Mouse (Mus musculus) intestine, postnatal 0 days (tissue): ENCODE measurements around the gene Camta1. TPM values are rescaled to one million over a fixed set of nuclear protein-coding genes. Genes with fewer than 3 reads are reported as not detected.
A peak's percentile ranks its signal among the peaks of the same experiment; 100 is the strongest.

Source experiments
- ATAC-seq: fragments of 200-750 bp; cut with Nextera tagmentation; 2 replicates; pipeline ENCODE4 v1.8.0; 2017; ENCODE audit warnings: mild to moderate bottlenecking, moderate TSS enrichment, moderate library complexity
- H3K27ac ChIP-seq: fragments of 300-500 bp; sonication (generic); 2 replicates; pipeline ENCODE4 v1.5.1; 2014; ENCODE audit warnings: mild to moderate bottlenecking, low read depth, low read length, moderate library complexity
- H3K27me3 ChIP-seq: fragments of 300-500 bp; sonication (generic); replicated peaks from 2 replicates; pipeline ENCODE4 v1.6.1; 2014; ENCODE audit warnings: low read length, mixed read lengths; ENCODE audit not compliant: control insufficient read depth, insufficient read depth
- H3K36me3 ChIP-seq: fragments of 300-500 bp; sonication (generic); 2 replicates; pipeline ENCODE4 v1.6.1; 2014; ENCODE audit warnings: mild to moderate bottlenecking, moderate library complexity; ENCODE audit not compliant: control insufficient read depth, insufficient read depth
- H3K4me1 ChIP-seq: fragments of 300-500 bp; sonication (generic); replicated peaks from 2 replicates; pipeline ENCODE4 v1.6.1; 2014; ENCODE audit warnings: antibody characterized with exemption, low read length, mixed read lengths; ENCODE audit not compliant: control insufficient read depth, insufficient read depth
- H3K4me2 ChIP-seq: fragments of 300-500 bp; sonication (generic); replicated peaks from 2 replicates; pipeline ENCODE4 v1.6.1; 2014; ENCODE audit warnings: low read depth, mild to moderate bottlenecking, moderate library complexity
- H3K4me3 ChIP-seq: fragments of 300-500 bp; sonication (generic); 2 replicates; pipeline ENCODE4 v1.5.1; 2014; ENCODE audit warnings: low read depth, low read length
- H3K9ac ChIP-seq: fragments of 300-500 bp; sonication (generic); 2 replicates; pipeline ENCODE4 v1.6.1; 2014; ENCODE audit warnings: mild to moderate bottlenecking, low read depth, low read length
- H3K9me3 ChIP-seq: fragments of 300-500 bp; sonication (generic); 2 replicates; pipeline ENCODE4 v1.6.1; 2016; ENCODE audit warnings: mixed run types; ENCODE audit not compliant: control insufficient read depth
- CTCF ChIP-seq: sonication (generic); IDR thresholded peaks from 2 replicates; pipeline ENCODE4 v1.5.1; 2016; ENCODE audit warnings: low read depth, mild to moderate bottlenecking, control low read depth, antibody characterized with exemption, moderate library complexity
- WGBS: fragments of 180-500 bp; shearing (Covaris S2); extraction: QIAGEN DNeasy Blood & Tissue Kit; methylation state at CpG from one replicate; pipeline ENCODE4 v1.1.7; 2014; 5-methylcytosine and 5-hydroxymethylcytosine counted together
- polyA plus RNA-seq: library from polyadenylated mRNA; unstranded; fragments of >200 nt; fragmentation: Nextera tagmentation; extraction: Ambion mirVana; gene quantifications from 2 replicates; pipeline ENCODE4 v1.2.1, GENCODE M21; 2015

Gene Camta1
- polyA plus RNA-seq, 1 experiment from 2014 or later, result 54.1 TPM

GRCm38 (mm10) chr4:151411641-151412061 lies 450.0 kb downstream of the Camta1 start:
- H3K4me3 ChIP-seq, result no peak overlapping the region
- 12% methylated on average over 14 of the region's 14 CpGs for WGBS
- ATAC-seq, result no peak
- H3K27me3 ChIP-seq, result no peaks in the 10 kb centered on the region
- H3K36me3 ChIP-seq, result no peaks in the 10 kb centered on the region
- no peak overlapping the region for H3K9ac ChIP-seq
- no peak for TF ChIP-seq CTCF
- no peak overlapping the region for H3K27ac ChIP-seq
- H3K9me3 ChIP-seq, result no peaks in the 10 kb centered on the region
- H3K4me1 ChIP-seq, result no peaks in the 10 kb centered on the region
- peak overlapping the region; percentile 35 for H3K4me2 ChIP-seq

GRCm38 (mm10) chr4:151411016-151411415 lies 450.7 kb downstream of the Camta1 start:
- H3K27me3 ChIP-seq, result no peaks in the 10 kb centered on the region
- no peak overlapping the region for H3K9ac ChIP-seq
- H3K27ac ChIP-seq, result no peak overlapping the region
- 59% methylated on average over 3 of the region's 3 CpGs for WGBS
- no peak overlapping the region for H3K4me2 ChIP-seq
- no peak for TF ChIP-seq CTCF
- H3K4me3 ChIP-seq, result no peak overlapping the region
- H3K36me3 ChIP-seq, result no peaks in the 10 kb centered on the region
- ATAC-seq, result no peak
- no peaks in the 10 kb centered on the region for H3K9me3 ChIP-seq
- no peaks in the 10 kb centered on the region for H3K4me1 ChIP-seq

- Histone ChIP-seq H3K4me3 (no peak overlapping the region), H3K36me3 (no peaks in the 10 kb centered on the region), H3K27ac (no peak overlapping the region), H3K9me3 (no peaks in the 10 kb centered on the region), H3K4me1 (no peaks in the 10 kb centered on the region), H3K9ac (no peak overlapping the region), H3K4me2 (no peak overlapping the region), H3K27me3 (no peaks in the 10 kb centered on the region)
- 70% methylated on average over 6 of the region's 6 CpGs for WGBS
- ATAC-seq, result no peak
- TF ChIP-seq CTCF, result no peak
Measured at GRCm38 (mm10) chr4:151409291-151409690, 452.4 kb downstream of the Camta1 start.

DNA sequence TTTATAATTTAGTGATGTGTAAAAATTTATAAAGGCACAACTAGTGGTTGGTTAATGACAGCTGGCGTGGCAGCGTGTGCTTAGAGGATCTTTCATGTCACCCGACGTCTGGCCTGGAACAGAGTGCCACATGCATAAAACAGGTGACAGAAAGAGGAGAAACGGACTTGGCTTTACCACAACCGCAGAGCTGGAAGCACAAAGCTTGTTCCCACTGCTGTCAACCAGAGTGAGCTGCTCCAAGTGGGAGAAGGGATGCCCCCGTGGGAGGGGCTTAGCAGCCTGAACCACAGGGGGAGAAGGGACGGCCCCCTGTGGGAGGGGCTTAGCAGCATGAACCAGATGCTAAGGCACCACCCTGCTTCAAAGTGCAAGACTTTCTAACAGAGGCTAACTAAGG lies 452.9 kb downstream of the Camta1 start:
- ATAC-seq, result no peak
- TF ChIP-seq CTCF, result no peak
- no peaks in the 10 kb centered on the region for H3K9me3 ChIP-seq
- no peak overlapping the region for H3K27ac ChIP-seq
- no peak overlapping the region for H3K4me2 ChIP-seq
- H3K4me3 ChIP-seq, result no peak overlapping the region
- no peaks in the 10 kb centered on the region for H3K36me3 ChIP-seq
- 58% methylated on average over 8 of the region's 8 CpGs for WGBS
- H3K27me3 ChIP-seq, result no peaks in the 10 kb centered on the region
- H3K9ac ChIP-seq, result no peak overlapping the region
- H3K4me1 ChIP-seq, result no peaks in the 10 kb centered on the region

GRCm38 (mm10) chr4:151408246-151408645 lies 453.4 kb downstream of the Camta1 start:
- Histone ChIP-seq H3K9me3 (no peaks in the 10 kb centered on the region), H3K36me3 (no peaks in the 10 kb centered on the region), H3K4me2 (no peak overlapping the region), H3K27me3 (no peaks in the 10 kb centered on the region), H3K27ac (no peak overlapping the region), H3K4me3 (no peak overlapping the region), H3K9ac (no peak overlapping the region), H3K4me1 (no peaks in the 10 kb centered on the region)
- TF ChIP-seq CTCF, result no peak
- ATAC-seq, result no peak
- WGBS, result 91% methylated on average over 4 of the region's 4 CpGs

DNA sequence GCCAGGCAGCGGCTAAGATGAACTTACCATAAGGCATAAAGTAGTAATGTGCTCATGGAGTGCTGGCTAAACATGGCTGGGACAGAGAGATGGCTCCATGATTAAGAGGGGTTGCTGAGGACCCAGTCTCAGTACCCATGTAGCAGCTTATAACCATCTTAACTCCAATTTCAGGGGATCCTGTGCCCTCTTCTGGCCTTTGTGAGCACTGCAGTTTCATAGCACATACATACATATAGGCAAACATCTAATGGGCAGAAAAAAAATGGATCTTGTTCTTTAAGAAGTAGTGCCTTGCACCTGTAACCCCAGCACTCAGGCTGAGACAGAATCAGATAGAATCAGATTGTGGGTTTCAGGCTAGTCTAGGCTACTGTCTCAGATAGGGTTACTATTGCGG lies 454.5 kb downstream of the Camta1 start:
- Histone ChIP-seq H3K4me3 (no peak overlapping the region), H3K27ac (no peak overlapping the region), H3K36me3 (no peaks in the 10 kb centered on the region), H3K9ac (no peak overlapping the region), H3K4me2 (no peak overlapping the region), H3K27me3 (no peaks in the 10 kb centered on the region), H3K9me3 (no peaks in the 10 kb centered on the region), H3K4me1 (no peaks in the 10 kb centered on the region)
- no peak for ATAC-seq
- WGBS, result 100% methylated on average over 2 of the region's 2 CpGs
- TF ChIP-seq CTCF, result peak; percentile 12; the same call in 1 of the 2 replicates

DNA sequence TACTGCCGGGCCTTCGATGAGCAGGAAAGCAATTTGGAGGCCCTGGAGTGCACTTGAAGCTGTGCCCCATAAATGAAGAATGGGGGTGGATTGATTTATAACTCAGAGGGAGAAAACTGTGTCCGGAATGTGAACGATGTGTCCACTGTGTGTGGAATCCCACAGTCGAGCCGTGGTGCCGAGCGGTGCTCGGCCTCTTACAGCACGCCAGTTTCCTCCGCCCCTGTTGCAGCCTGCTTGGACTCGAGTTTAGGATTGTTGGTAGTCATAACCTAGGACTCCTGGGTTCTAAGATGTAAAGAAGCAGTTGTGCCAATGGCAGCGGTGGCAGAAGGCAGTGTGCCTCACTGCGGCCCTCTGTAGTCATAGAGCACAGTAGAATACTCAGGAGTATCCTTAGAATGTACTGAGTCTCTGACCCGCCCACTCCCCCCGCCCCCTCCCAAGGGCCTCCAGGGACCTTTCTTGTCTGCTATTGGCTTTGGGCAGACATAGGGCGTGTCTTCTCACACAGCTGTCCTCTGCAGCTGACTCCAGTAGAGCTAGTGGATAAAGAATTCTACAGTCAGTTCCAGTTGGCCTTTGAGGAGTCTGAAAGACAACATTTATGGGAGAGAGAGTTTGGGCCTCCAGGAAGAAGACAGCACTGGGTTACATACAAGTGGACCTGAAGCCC lies 457.0 kb downstream of the Camta1 start:
- WGBS, result 43% methylated on average over 17 of the region's 17 CpGs
- Histone ChIP-seq H3K4me3 (no peak overlapping the region), H3K4me1 (no peaks in the 10 kb centered on the region), H3K9ac (no peak overlapping the region), H3K27me3 (no peaks in the 10 kb centered on the region), H3K27ac (no peak overlapping the region), H3K4me2 (no peak overlapping the region), H3K9me3 (no peaks in the 10 kb centered on the region), H3K36me3 (no peaks in the 10 kb centered on the region)
- no peak for ATAC-seq
- no peak for TF ChIP-seq CTCF
